Mouse (Mus musculus) liver, postnatal 0 days (tissue): ENCODE data around the gene Fbxw21.

Experiments used
- CTCF ChIP-seq: sonication (generic); IDR thresholded peaks from 2 replicates; pipeline ENCODE4 v1.5.1; 2016; ENCODE audit warnings: antibody characterized with exemption, low read depth
- EP300 ChIP-seq: IDR thresholded peaks from 2 replicates; pipeline ENCODE4 v1.6.1; 2016; ENCODE audit warnings: antibody characterized with exemption, low read depth, mild to moderate bottlenecking

DNA sequence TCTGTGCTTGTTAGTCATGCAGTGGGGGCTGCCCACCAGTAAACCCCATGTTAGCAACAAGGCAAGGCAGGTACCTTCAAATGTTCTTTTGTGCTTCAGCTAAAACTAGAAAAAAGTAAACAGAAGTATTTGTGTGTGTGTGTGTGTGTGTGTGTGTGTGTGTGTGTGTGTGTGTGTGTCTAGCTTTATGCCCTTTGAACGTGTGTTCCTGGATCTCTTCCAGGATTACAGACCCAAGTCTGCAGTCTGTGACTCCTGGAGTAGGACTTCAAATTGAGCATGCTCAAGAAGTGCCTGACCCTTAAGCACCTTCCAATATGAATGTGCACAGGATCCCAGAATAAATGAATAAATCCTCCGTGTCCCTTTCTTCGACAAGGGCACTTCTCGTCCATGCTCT lies 34.8 kb downstream of the Fbxw21 start:
- TF ChIP-seq EP300 (no peak), CTCF (no peak)
